ENCODE assay signal across 9 mouse cellular contexts in the genomic region with DNA sequence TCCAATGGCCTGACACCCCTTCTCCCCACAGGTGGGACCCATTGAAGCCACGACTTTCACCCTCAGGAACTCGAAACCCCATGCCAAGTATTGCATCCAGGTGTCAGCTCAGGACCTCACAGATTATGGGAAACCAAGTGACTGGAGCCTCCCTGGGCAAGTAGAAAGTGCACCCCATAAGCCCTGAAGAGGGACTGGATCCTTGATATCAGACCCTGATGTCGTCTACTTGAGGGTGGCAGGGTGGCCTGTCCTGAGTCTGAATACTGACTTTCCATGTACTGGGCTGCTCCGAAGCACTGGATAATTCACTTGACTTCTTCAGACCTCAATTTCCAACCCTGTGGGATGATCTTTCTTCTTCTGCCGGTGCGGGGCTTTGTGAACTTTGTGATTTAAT. TPM values are rescaled to one million over a fixed set of nuclear protein-coding genes. Genes with fewer than 3 reads are reported as not detected.
DNase-seq lines count a peak whose midpoint lies in the region; ATAC-seq lines count a peak whose summit lies in the region.
"Had no signal": no experiment of that assay in that cellular context is flagged by ENCODE, and none has a peak within 500 bp of the region (broad histone marks: within the 10 kb centered on the region; RNA-seq: fewer than 3 reads in every experiment).

No protein-coding gene starts in this region.

- no peak overlapping the region for H3K27ac ChIP-seq in lung, embryonic 15.5 days
- H3K27ac ChIP-seq in forebrain, embryonic 12.5 days = no peak overlapping the region
- H3K27ac ChIP-seq in intestine, embryonic 15.5 days = no peak overlapping the region
- no peak overlapping the region for H3K27ac ChIP-seq in neural tube, embryonic 12.5 days

- H3K4me1 ChIP-seq in lung, embryonic 15.5 days = peaks cover 31% of the 10 kb centered on the region
- H3K4me1 ChIP-seq in forebrain, embryonic 12.5 days = peaks cover 32% of the 10 kb centered on the region
- peaks cover 28% of the 10 kb centered on the region for H3K4me1 ChIP-seq in intestine, embryonic 15.5 days (replicated peaks)
- H3K4me1 ChIP-seq in neural tube, embryonic 12.5 days = peaks cover 31% of the 10 kb centered on the region

- no peaks in the 10 kb centered on the region for H3K9me3 ChIP-seq in lung, embryonic 15.5 days
- no peaks in the 10 kb centered on the region for H3K9me3 ChIP-seq in forebrain, embryonic 12.5 days
- H3K9me3 ChIP-seq in intestine, embryonic 15.5 days = no peaks in the 10 kb centered on the region
- no peaks in the 10 kb centered on the region for H3K9me3 ChIP-seq in neural tube, embryonic 12.5 days

- ATAC-seq in lung, embryonic 15.5 days (ENCODE audit: borderline replicate concordance, extremely low read depth, low FRiP score, low TSS enrichment) = no peak
- ATAC-seq in forebrain, embryonic 12.5 days (ENCODE audit: low FRiP score) = no peak
- 0 out of 2 replicates have a peak, but pooled peaks have one; percentile 0 for ATAC-seq in intestine, embryonic 15.5 days
- ATAC-seq in neural tube, embryonic 12.5 days (ENCODE audit: low FRiP score, low read depth) = 0 out of 2 replicates have a peak, but pooled peaks have one; percentile 0

- no peak overlapping the region for H3K9ac ChIP-seq in lung, embryonic 15.5 days
- H3K9ac ChIP-seq in forebrain, embryonic 12.5 days = peak overlapping the region; percentile 56
- peak overlapping the region; percentile 37; the same call in 1 of the 2 replicates for H3K9ac ChIP-seq in intestine, embryonic 15.5 days
- H3K9ac ChIP-seq in neural tube, embryonic 12.5 days = peak overlapping the region; percentile 54; the same call in 1 of the 2 replicates

- peak overlapping the region; percentile 44 for H3K4me3 ChIP-seq in lung, embryonic 15.5 days
- H3K4me3 ChIP-seq in forebrain, embryonic 12.5 days (replicated peaks) = peak overlapping the region; percentile 48
- peak overlapping the region; percentile 50 for H3K4me3 ChIP-seq in intestine, embryonic 15.5 days (replicated peaks)
- H3K4me3 ChIP-seq in neural tube, embryonic 12.5 days = peak overlapping the region; percentile 43

- H3K27me3 ChIP-seq in lung, embryonic 15.5 days = peaks cover 12% of the 10 kb centered on the region
- peaks cover 25% of the 10 kb centered on the region for H3K27me3 ChIP-seq in forebrain, embryonic 12.5 days
- peaks cover 11% of the 10 kb centered on the region; the same call in 1 of the 2 replicates for H3K27me3 ChIP-seq in intestine, embryonic 15.5 days (replicated peaks)
- peaks cover 13% of the 10 kb centered on the region; the same call in 1 of the 2 replicates for H3K27me3 ChIP-seq in neural tube, embryonic 12.5 days (replicated peaks)

- H3K4me2 ChIP-seq in lung, embryonic 15.5 days = peak overlapping the region; percentile 68
- peak overlapping the region; percentile 76 for H3K4me2 ChIP-seq in forebrain, embryonic 12.5 days
- H3K4me2 ChIP-seq in intestine, embryonic 15.5 days (replicated peaks) = peak overlapping the region; percentile 82
- H3K4me2 ChIP-seq in neural tube, embryonic 12.5 days (replicated peaks) = peak overlapping the region; percentile 78

- WGBS in lung, embryonic 15.5 days = 33% methylated on average over 6 of the region's 6 CpGs
- WGBS in forebrain, embryonic 12.5 days = 30% methylated on average over 6 of the region's 6 CpGs
- 36% methylated on average over 6 of the region's 6 CpGs for WGBS in intestine, embryonic 15.5 days
- WGBS in neural tube, embryonic 12.5 days = 39% methylated on average over 6 of the region's 6 CpGs

- H3K36me3 ChIP-seq in lung, embryonic 15.5 days = peaks cover 3% of the 10 kb centered on the region
- peaks cover 9% of the 10 kb centered on the region for H3K36me3 ChIP-seq in forebrain, embryonic 12.5 days (replicated peaks)
- peaks cover 8% of the 10 kb centered on the region; the same call in 1 of the 2 replicates for H3K36me3 ChIP-seq in intestine, embryonic 15.5 days
- H3K36me3 ChIP-seq in neural tube, embryonic 12.5 days = peaks cover 8% of the 10 kb centered on the region; the same call in 1 of the 2 replicates

- no peak for DNase-seq in lung, postnatal 36 days
- no peak for DNase-seq in left cerebral cortex, postnatal 4 days
- no peak for DNase-seq in left cerebral cortex, postnatal 10 days (ENCODE audit: extremely low spot score in 1 of 2, low spot score in 2 of 2)
- no peak for DNase-seq in layer of hippocampus, adult 9-11 months

- intact Hi-C loops in left cerebral cortex, postnatal 4 days (cut with DNase I) = no loop called here
- intact Hi-C loops in left cerebral cortex, postnatal 10 days (cut with DNase I) = loop anchor here (5.0 kb wide), 1 partner anchor 254 kb away; no protein-coding TSS in a partner anchor

RNA-seq across cellular contexts. Expression of a gene that starts 2.3 kb away (rescaled TPM):
- 26.4 and 28.3 TPM in 2 replicates for polyA plus RNA-seq in lung, embryonic 15.5 days (2015; fragmentation: Nextera tagmentation; extraction: Ambion mirVana)
- polyA plus RNA-seq in forebrain, embryonic 12.5 days (2016; fragmentation: Nextera tagmentation; extraction: Ambion mirVana) = 28.0 and 29.1 TPM in 2 replicates
- polyA plus RNA-seq in intestine, embryonic 15.5 days (2015; fragmentation: Nextera tagmentation; extraction: Ambion mirVana) = 21.0 and 21.4 TPM in 2 replicates
- polyA plus RNA-seq in neural tube, embryonic 12.5 days (2016; fragmentation: Nextera tagmentation; extraction: Ambion mirVana) = 24.2 and 27.1 TPM in 2 replicates
- 10 to 100 TPM; 16.7 to 18.2 TPM for total RNA-seq in left cerebral cortex, postnatal 4 days (2021)
- total RNA-seq in left cerebral cortex, postnatal 10 days (2021) = 10 to 100 TPM; 12.7 to 16.5 TPM

RNA-seq across cellular contexts. Expression of a gene that starts 4.2 kb away (rescaled TPM):
- polyA plus RNA-seq in lung, embryonic 15.5 days (2015; fragmentation: Nextera tagmentation; extraction: Ambion mirVana) = 1.4 and 2.1 TPM in 2 replicates
- polyA plus RNA-seq in forebrain, embryonic 12.5 days (2016; fragmentation: Nextera tagmentation; extraction: Ambion mirVana) = 2.3 TPM in 2 replicates
- 2.8 and 3.2 TPM in 2 replicates for polyA plus RNA-seq in intestine, embryonic 15.5 days (2015; fragmentation: Nextera tagmentation; extraction: Ambion mirVana)
- polyA plus RNA-seq in neural tube, embryonic 12.5 days (2016; fragmentation: Nextera tagmentation; extraction: Ambion mirVana) = 2.3 and 2.8 TPM in 2 replicates
- 1 to 10 TPM; 4.9 to 5.9 TPM for total RNA-seq in left cerebral cortex, postnatal 4 days (2021)
- 1 to 10 TPM; 2.8 to 4.2 TPM for total RNA-seq in left cerebral cortex, postnatal 10 days (2021)

RNA-seq across cellular contexts. Expression of a gene that starts 7.3 kb away (rescaled TPM):
- polyA plus RNA-seq in lung, embryonic 15.5 days (2015; fragmentation: Nextera tagmentation; extraction: Ambion mirVana) = 6.7 and 6.8 TPM in 2 replicates
- 4.8 and 5.6 TPM in 2 replicates for polyA plus RNA-seq in forebrain, embryonic 12.5 days (2016; fragmentation: Nextera tagmentation; extraction: Ambion mirVana)
- polyA plus RNA-seq in intestine, embryonic 15.5 days (2015; fragmentation: Nextera tagmentation; extraction: Ambion mirVana) = 3.5 and 4.4 TPM in 2 replicates
- polyA plus RNA-seq in neural tube, embryonic 12.5 days (2016; fragmentation: Nextera tagmentation; extraction: Ambion mirVana) = 6.0 and 6.1 TPM in 2 replicates
- total RNA-seq in left cerebral cortex, postnatal 4 days (2021) = 1 to 10 TPM; 4.4 to 5.7 TPM
- total RNA-seq in left cerebral cortex, postnatal 10 days (2021) = 1 to 10 TPM; 3.2 to 5.3 TPM
- polyA plus RNA-seq: adrenal gland, adult 2 months had no signal

RNA-seq across cellular contexts. Expression of a gene that starts 13.7 kb away (rescaled TPM):
- polyA plus RNA-seq in lung, embryonic 15.5 days (2015; fragmentation: Nextera tagmentation; extraction: Ambion mirVana) = 6.7 and 8.3 TPM in 2 replicates
- 81.1 and 94.0 TPM in 2 replicates for polyA plus RNA-seq in forebrain, embryonic 12.5 days (2016; fragmentation: Nextera tagmentation; extraction: Ambion mirVana)
- 9.0 and 9.4 TPM in 2 replicates for polyA plus RNA-seq in intestine, embryonic 15.5 days (2015; fragmentation: Nextera tagmentation; extraction: Ambion mirVana)
- 136 and 143 TPM in 2 replicates for polyA plus RNA-seq in neural tube, embryonic 12.5 days (2016; fragmentation: Nextera tagmentation; extraction: Ambion mirVana)
- total RNA-seq in left cerebral cortex, postnatal 4 days (2021) = 100 to 1,000 TPM in 1 of 2 experiments, 10 to 100 TPM in 1; 99.6 to 101 TPM
- 10 to 100 TPM; 50.3 to 57.4 TPM for total RNA-seq in left cerebral cortex, postnatal 10 days (2021)

RNA-seq across cellular contexts. Expression of a gene that starts 29.7 kb away (rescaled TPM):
- 7.7 and 8.1 TPM in 2 replicates for polyA plus RNA-seq in lung, embryonic 15.5 days (2015; fragmentation: Nextera tagmentation; extraction: Ambion mirVana)
- polyA plus RNA-seq in forebrain, embryonic 12.5 days (2016; fragmentation: Nextera tagmentation; extraction: Ambion mirVana) = 79.7 and 82.4 TPM in 2 replicates
- 8.9 and 11.5 TPM in 2 replicates for polyA plus RNA-seq in intestine, embryonic 15.5 days (2015; fragmentation: Nextera tagmentation; extraction: Ambion mirVana)
- polyA plus RNA-seq in neural tube, embryonic 12.5 days (2016; fragmentation: Nextera tagmentation; extraction: Ambion mirVana) = 114 and 123 TPM in 2 replicates
- 100 to 1,000 TPM; 110 to 119 TPM for total RNA-seq in left cerebral cortex, postnatal 4 days (2021)
- 100 to 1,000 TPM in 1 of 2 experiments, 10 to 100 TPM in 1; 99.7 to 111 TPM for total RNA-seq in left cerebral cortex, postnatal 10 days (2021)

Comparison
In these comparisons a context has a peak if more than half of its experiments do, and no peak if none do; other contexts are left out.
1. ATAC-seq: peak in intestine, embryonic 15.5 days (single experiment) and neural tube, embryonic 12.5 days (single experiment); none in lung, embryonic 15.5 days (single experiment) and forebrain, embryonic 12.5 days (single experiment).
2. Peak in every context shown above with its lines, with median percentiles within 50 percentile points of each other: H3K4me2 ChIP-seq and H3K4me3 ChIP-seq.